8 mouse cellular contexts compared by ENCODE assay signal in the genomic region with DNA sequence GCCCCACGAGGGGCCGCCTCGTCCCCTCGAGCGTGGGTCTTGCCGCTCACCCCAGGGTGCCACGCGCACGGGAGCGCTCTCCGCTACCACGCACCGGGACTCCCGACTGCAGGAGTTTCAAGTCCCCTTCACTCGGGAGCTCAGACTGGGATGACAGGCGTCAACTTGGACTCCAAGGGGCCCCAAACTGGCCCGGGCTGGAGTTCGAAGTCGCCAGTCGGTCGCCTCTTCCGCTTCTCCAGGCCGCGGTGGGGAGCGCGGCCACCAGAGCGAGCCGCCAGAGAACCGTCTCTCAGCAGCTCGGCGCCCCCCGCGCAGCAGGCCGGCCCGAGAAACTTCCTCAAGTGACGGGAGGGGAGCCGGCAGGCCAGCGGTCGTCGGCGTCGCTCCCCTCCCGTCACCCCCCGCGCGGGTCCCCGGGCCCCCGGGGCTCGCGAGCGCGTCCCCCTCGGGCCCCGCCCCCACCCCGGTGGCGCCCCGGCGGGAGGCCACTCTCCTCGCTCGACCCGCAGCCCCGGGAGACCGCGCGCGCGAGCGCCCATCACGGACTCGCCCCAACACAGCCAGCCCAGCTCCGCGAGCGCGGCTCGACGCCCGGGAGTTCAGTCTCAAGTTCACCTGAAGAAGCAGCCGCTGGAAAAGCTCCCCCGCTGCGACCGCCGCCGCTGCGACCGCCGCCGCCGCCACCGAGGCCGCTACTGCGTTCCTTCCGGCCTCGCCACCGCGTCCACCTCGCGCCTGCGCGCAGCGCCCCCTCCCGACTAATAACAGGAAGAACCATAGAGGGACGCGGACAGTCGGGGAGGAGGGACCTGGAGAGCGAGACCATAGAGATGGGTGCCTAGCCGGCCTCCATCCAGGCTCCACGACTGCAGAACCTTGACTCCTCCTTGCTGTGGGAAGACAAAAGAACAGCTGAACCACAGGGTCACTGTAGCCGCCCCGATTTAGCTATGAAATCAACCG. TPM values are rescaled to one million over a fixed set of nuclear protein-coding genes. Genes with fewer than 3 reads are reported as not detected.
A peak's percentile ranks its signal among the peaks of the same experiment; 100 is the strongest.
DNase-seq lines count a peak whose midpoint lies in the region; ATAC-seq lines count a peak whose summit lies in the region.

A gene (minus strand): TSS at position 714 of the 966 bp plus-strand sequence.

- DNase-seq in MEL-GATA-1-ER (ENCODE audit: extremely low read depth, low read depth): peak; percentile 79
- peak; percentile 93 for DNase-seq in cerebellum, adult 8-10 months
- DNase-seq in forelimb bud, embryonic 11.5 days (ENCODE audit: low read depth, low spot score): peak; percentile 96
- DNase-seq in layer of hippocampus, adult 9-10 months (ENCODE audit: low spot score): peak; percentile 91
- DNase-seq in ovary, postnatal 10 days (ENCODE audit: low spot score): peak; percentile 93
- DNase-seq in thymus, postnatal 10 days (ENCODE audit: low spot score in 2 of 2): peak; percentile 46 to 71

- peak; percentile 98 for ATAC-seq in hematopoietic stem cell, adult 5-6 weeks (replicated peaks in 1 of 2; ENCODE audit: insufficient read depth in 1 of 2, low FRiP score in 2 of 2, low TSS enrichment in 1 of 2, low read depth in 1 of 2, poor library complexity in 2 of 2, severe bottlenecking in 2 of 2)
- ATAC-seq in lung, embryonic 16.5 days (ENCODE audit: low read depth): peak; percentile 98

- peak within 1 kb of the TSS; percentile 93 for H3K27ac ChIP-seq in lung, embryonic 16.5 days (ENCODE audit: low read length)

- peak within 1 kb of the TSS; percentile 90 for H3K9ac ChIP-seq in lung, embryonic 16.5 days (ENCODE audit: low read length)

- H3K9me3 ChIP-seq in lung, embryonic 16.5 days (ENCODE audit: control insufficient read depth, low read length): no peaks in the 10 kb centered on the region

- H3K27me3 ChIP-seq in lung, embryonic 16.5 days (ENCODE audit: control insufficient read depth, insufficient read depth, low read depth, low read length): no peaks in the 10 kb centered on the region

- 2% methylated on average over 85 of the region's 110 CpGs for WGBS in lung, embryonic 16.5 days

- peak within 1 kb of the TSS; percentile 92 for H3K4me2 ChIP-seq in lung, embryonic 16.5 days (ENCODE audit: low read depth, low read length)

- peak within 1 kb of the TSS; percentile 87 for H3K4me3 ChIP-seq in lung, embryonic 16.5 days (ENCODE audit: low read length)

- H3K36me3 ChIP-seq in lung, embryonic 16.5 days (ENCODE audit: control insufficient read depth, insufficient read depth, low read length): no peaks in the 10 kb centered on the region; the same call in 1 of the 2 replicates

- H3K4me1 ChIP-seq in lung, embryonic 16.5 days (replicated peaks; ENCODE audit: control insufficient read depth, insufficient read depth, low read length): peaks cover 9% of the 10 kb centered on the region

RNA-seq across cellular contexts. Expression of the gene that starts here (rescaled TPM):
- 57.0 and 59.8 TPM in 2 replicates for total RNA-seq in hematopoietic stem cell, adult 5-6 weeks (2017)
- 35.0 and 35.9 TPM in 2 replicates for polyA plus RNA-seq in lung, embryonic 16.5 days (2015; fragmentation: Nextera tagmentation; extraction: Ambion mirVana)

Comparison
In these comparisons a context has a peak if more than half of its experiments do, and no peak if none do; other contexts are left out.
1. Peak in every context shown above with its lines: DNase-seq, ATAC-seq, H3K4me3 ChIP-seq and H3K27ac ChIP-seq.